Mouse (Mus musculus): ENCODE results near the gene Fgf6. TPM values are rescaled to one million over a fixed set of nuclear protein-coding genes. Genes with fewer than 3 reads are reported as not detected.

The Fgf6 gene
- total RNA-seq (2022): not detected

DNA sequence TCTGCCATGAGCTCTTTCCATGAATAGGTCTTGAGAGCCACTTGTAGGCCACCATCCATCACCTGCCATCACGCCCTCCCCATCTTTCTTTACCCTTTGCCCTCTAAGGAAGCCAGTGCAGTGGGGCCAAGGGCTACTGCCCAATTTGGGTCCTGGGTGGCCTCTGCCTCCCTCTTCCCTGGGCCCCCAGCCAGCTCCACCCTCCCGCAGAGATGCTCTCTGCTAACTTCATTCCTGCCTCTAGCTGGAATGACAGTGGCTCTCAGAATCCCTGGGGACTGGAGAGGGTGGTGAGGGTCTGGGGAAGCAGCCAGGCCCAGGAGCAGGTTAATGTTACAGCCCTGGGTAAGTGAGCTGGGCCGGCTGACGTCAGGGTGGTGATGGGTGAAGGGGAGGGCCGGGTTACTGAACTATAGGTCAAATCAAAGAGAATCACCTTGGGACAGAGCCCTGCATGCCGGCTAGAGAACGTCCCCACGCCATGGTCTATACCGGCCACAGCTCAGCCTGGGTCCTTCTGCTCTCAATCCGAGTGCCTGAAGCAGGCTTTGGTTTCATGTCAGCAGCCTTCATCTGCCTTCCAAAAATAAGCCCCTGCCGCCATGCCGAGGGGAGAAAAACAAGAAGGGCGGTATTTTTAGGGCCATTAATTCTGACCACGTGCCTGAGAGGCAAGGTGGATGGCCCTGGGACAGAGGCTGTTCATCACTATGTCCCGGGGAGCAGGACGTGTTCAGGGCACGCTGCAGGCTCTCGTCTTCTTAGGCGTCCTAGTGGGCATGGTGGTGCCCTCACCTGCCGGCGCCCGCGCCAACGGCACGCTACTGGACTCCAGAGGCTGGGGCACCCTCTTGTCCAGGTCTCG is at the start of gene Fgf6:
Gene Fgf6 (plus strand): TSS at position 681 of the 865 bp plus-strand sequence.
- no peak for DNase-seq (ENCODE audit: low spot score in 2 of 2)

- DNase-seq (ENCODE audit: low spot score in 2 of 2): no peak
Observed at GRCm38 (mm10) chr6:126966241-126967026, 49.0 kb upstream of the Fgf6 start.

- no peak for DNase-seq (ENCODE audit: low spot score in 2 of 2)
Observed at GRCm38 (mm10) chr6:126981539-126982234, 33.7 kb upstream of the Fgf6 start.

GRCm38 (mm10) chr6:126993676-126994075 is 21.7 kb upstream of the Fgf6 start:
- DNase-seq (ENCODE audit: low spot score in 2 of 2): no peak

GRCm38 (mm10) chr6:126995494-126995893 is 19.9 kb upstream of the Fgf6 start:
- DNase-seq (ENCODE audit: low spot score in 2 of 2): no peak

- no peak for DNase-seq (ENCODE audit: low spot score in 2 of 2)
Observed at GRCm38 (mm10) chr6:126996399-126996798, 19.0 kb upstream of the Fgf6 start.

DNA sequence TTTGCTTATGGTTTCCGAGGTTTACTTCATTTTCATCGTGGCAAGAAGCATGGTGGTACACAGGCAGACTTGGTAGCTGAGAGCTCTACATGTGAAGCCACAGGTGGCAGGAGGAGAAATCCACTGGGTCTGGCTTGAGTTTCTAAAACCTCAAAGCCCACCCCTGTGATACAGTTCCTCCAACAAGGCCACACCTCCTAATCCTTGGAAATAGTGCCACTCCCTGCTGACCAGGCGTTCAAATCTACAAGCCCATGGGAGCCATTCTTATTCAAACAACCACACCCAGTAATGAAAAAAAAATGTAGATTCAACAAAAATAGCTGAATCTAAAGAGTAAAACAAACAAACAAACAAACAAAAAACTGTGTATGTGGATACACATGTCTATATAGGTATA is 9.7 kb upstream of the Fgf6 start:
- DNase-seq (ENCODE audit: low spot score in 2 of 2): no peak

GRCm38 (mm10) chr6:127006551-127006950 is 8.8 kb upstream of the Fgf6 start:
- DNase-seq (ENCODE audit: low spot score in 2 of 2): no peak

- no peak for DNase-seq (ENCODE audit: low spot score in 2 of 2)
Observed at GRCm38 (mm10) chr6:127010021-127010420, 5.4 kb upstream of the Fgf6 start.

GRCm38 (mm10) chr6:127011947-127012535 is 3.3 kb upstream of the Fgf6 start:
- DNase-seq (ENCODE audit: low spot score in 2 of 2): no peak

GRCm38 (mm10) chr6:127019254-127019653 is 3.9 kb downstream of the Fgf6 start:
- no peak for DNase-seq (ENCODE audit: low spot score in 2 of 2)

- no peak for DNase-seq (ENCODE audit: low spot score in 2 of 2)
Observed at GRCm38 (mm10) chr6:127020431-127020830, 5.0 kb downstream of the Fgf6 start.

DNA sequence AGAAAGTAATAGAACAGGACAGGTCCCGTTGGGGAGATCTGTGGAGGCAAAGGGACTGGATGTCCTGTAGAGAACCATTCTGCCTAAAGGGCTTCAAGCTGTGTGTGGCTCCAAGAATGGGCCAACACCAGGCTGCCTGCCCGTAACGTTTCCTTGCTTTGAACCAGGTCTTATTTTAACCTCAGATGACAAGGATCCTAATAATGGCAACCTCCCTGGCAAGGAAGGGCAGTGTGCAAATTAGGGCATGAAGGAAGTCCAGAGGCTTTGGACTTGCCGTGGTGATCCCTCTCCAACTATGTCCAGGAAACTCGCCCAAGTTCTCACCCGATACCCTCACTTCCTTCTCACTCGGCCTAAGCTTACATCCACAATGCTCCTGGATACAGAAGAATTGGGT is 9.4 kb downstream of the Fgf6 start:
- DNase-seq (ENCODE audit: low spot score in 2 of 2): no peak

DNA sequence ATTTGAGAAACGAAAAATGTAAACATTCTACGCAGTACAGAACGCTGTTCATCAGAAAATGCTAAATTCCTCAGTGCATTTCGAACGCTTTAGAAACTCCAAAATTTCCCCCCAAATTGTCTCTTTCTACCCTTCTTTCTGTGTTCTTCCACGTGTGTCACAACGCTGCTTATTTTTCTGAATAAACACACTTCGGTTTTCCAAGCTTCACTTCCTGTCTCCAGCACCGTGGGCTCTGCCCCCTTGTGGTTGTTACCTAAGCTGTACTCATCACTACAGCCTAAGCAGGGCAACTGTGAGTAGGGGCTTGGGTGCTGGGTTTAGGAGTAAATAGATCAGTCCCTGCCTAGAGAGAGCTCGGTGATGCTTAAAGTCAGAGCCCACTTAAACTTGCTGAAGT is 19.4 kb downstream of the Fgf6 start:
- no peak for DNase-seq (ENCODE audit: low spot score in 2 of 2)

DNA sequence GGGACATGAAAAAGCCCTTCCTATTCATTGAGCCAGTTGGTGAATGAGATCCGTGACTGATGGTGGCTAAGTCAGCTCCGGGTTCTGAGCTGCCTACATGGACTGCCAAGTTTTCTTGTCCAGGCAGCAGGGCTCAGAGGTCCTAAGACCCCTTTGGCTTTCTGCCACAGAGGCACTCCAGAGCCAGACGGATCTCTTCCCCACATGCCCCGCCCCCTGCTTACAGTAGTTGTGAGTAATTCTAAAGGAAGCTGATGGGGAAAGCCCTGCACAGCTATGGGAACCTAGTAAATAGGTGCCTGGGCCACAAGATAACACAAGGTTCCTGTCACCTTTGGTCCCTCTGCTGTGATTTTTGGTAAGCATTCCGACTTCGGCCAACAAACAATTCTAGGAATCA is 29.5 kb downstream of the Fgf6 start:
- no peak for DNase-seq (ENCODE audit: low spot score in 2 of 2)

DNA sequence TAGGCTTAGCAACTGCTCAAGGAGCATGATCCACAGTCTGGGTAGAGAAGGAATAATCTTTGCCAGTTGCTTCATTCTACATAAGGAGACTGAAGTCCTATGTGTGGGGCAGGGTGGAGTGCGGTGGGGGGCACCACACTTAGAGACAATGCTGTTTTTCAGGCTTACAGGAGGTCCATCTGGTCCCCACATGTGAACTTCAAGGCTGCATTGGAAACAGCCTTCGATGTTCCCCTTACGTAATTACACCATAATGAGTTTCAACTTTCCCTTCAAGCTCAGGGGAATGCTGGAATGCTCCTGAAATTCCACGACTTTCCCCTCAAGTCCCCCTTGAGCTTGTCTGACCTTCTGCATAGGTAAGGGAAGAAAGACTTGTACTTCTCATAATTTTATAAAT is 35.5 kb downstream of the Fgf6 start:
- DNase-seq (ENCODE audit: low spot score in 2 of 2): no peak

GRCm38 (mm10) chr6:127056990-127057588 is 41.7 kb downstream of the Fgf6 start:
- no peak for DNase-seq (ENCODE audit: low spot score in 2 of 2)

GRCm38 (mm10) chr6:127059975-127060374 is 44.6 kb downstream of the Fgf6 start:
- no peak for DNase-seq (ENCODE audit: low spot score in 2 of 2)

DNA sequence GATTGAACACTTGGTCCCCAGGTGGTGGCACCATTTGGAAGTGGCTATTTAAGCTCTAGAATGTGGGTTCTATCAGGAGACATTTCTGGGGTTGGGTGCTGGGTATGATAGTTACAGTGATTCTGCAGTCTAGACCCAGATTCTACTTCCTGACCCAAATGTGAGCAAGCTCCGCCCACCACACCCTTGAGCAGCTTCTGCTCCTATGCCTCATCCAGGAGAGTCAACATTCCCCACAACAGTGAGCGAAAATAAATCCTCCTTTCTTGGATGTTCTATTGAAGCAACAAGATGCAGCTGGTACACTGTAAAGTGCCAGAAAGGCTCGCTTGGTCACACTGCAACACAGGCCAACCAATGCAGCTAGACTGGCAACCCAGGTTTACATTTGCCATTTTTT is 48.5 kb downstream of the Fgf6 start:
- no peak for DNase-seq (ENCODE audit: low spot score in 2 of 2)

- no peak for DNase-seq (ENCODE audit: low spot score in 2 of 2)
Observed at GRCm38 (mm10) chr6:127064815-127065214, 49.4 kb downstream of the Fgf6 start.

GRCm38 (mm10) chr6:127072817-127073216 is 57.4 kb downstream of the Fgf6 start, which contains the start of gene Fgf23:
Gene Fgf23 (plus strand): TSS chr6:127072902.
- no peak for DNase-seq (ENCODE audit: low spot score in 2 of 2)

Data from layer of hippocampus, adult 8-10 months (tissue).